14 mouse cellular contexts compared by ENCODE assay signal in the genomic region with DNA sequence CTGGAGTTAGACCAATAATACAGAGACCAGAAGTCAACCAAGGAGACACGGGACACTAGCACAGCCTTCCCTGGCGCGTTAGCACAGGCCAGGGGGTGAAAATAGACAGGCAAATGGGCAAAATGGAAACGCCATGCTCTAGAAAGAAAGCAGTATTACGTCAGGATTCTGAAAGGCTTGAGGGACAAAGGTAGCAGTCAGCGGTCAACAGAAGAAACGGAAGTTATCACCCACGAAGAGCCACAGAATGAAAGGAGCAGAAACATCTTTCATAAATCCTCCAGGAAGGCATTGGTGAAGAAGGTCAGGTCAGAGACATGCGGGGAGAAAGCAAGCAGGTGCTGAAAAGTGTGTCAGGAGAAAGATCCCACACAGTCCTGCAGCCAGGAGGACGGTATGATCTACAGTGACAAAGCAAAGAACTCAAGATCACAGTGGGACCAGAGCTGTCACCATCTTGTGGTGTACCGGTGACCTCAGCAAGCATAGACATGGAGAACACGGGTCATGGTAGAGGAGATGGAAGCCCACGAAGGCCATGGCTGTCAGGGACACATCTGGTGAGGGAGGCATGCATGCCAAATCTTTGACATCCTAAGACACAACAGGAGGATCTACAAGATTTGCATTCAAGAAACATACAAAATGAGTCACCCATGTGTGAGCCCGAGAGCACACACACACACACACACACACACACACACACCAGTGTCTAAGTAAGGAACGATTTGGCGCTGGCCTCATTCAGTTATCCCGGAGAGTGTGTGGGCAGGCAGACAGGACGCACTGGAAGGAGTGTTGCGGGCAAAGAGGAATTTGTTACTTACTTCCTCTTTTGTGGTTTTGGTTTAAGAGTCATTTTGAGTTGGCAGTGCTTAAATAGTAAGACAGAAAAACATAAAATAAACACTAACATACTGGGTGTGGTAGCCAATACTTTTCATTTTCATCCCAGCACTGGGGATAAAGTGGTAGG.
A peak's percentile ranks its signal among the peaks of the same experiment; 100 is the strongest.
DNase-seq lines count a peak whose midpoint lies in the region; ATAC-seq and TF ChIP-seq lines count a peak whose summit lies in the region.
"Had no signal": no experiment of that assay in that cellular context is flagged by ENCODE, and none has a peak within 500 bp of the region (broad histone marks: within the 10 kb centered on the region; RNA-seq: fewer than 3 reads in every experiment).

No protein-coding gene starts in this region.

- peaks cover 70% of the 10 kb centered on the region for H3K79me2 ChIP-seq in C2C12 (ENCODE audit: control insufficient read depth, insufficient read depth)

- intact Hi-C loops in gastrocnemius, postnatal 36 days (cut with DNase I) = no loop called here

- DNase-seq in liver = no peak
- no peak for DNase-seq in gastrocnemius, postnatal 36 days
- DNase-seq in cerebellum, adult 9-10 months = no peak
- DNase-seq: adrenal gland, postnatal 25 days; thymus, adult 18-20 months had no signal

- ATAC-seq in liver, embryonic 15.5 days (ENCODE audit: insufficient read depth) = no peak
- peak; percentile 87 for ATAC-seq in common myeloid progenitor, adult 5-6 weeks (replicated peaks; ENCODE audit: low read depth, poor library complexity, severe bottlenecking)
- ATAC-seq in monocyte, adult 5-6 weeks (replicated peaks; ENCODE audit: insufficient number of reproducible peaks, low FRiP score, low TSS enrichment, poor library complexity, severe bottlenecking) = peak; percentile 75
- ATAC-seq in intestine, embryonic 15.5 days = no peak

- TF ChIP-seq CTCF in C2C12 (IDR thresholded peaks at IDR 0.05; ENCODE audit: control insufficient read depth, insufficient read depth, insufficient read length) = no peak

- H3K9ac ChIP-seq in liver, embryonic 15.5 days = no peak overlapping the region
- H3K9ac ChIP-seq in intestine, embryonic 15.5 days = no peak overlapping the region
- H3K9ac ChIP-seq: hindbrain, embryonic 13.5 days; lung, embryonic 15.5 days; neural tube, embryonic 12.5 days had no signal

- no peak overlapping the region for H3K4me3 ChIP-seq in liver, embryonic 15.5 days (replicated peaks)
- H3K4me3 ChIP-seq in C2C12 (ENCODE audit: insufficient read depth, poor library complexity, severe bottlenecking) = no peak overlapping the region
- no peak overlapping the region for H3K4me3 ChIP-seq in intestine, embryonic 15.5 days (replicated peaks)
- H3K4me3 ChIP-seq: hindbrain, embryonic 13.5 days; lung, embryonic 15.5 days; neural tube, embryonic 12.5 days had no signal

- H3K27me3 ChIP-seq in liver, embryonic 15.5 days = no peaks in the 10 kb centered on the region
- H3K27me3 ChIP-seq in C2C12 (ENCODE audit: control insufficient read depth, insufficient read depth, insufficient read length) = no peaks in the 10 kb centered on the region
- no peaks in the 10 kb centered on the region for H3K27me3 ChIP-seq in intestine, embryonic 15.5 days (replicated peaks)
- H3K27me3 ChIP-seq: hindbrain, embryonic 13.5 days; lung, embryonic 15.5 days; neural tube, embryonic 12.5 days had no signal

- H3K4me2 ChIP-seq in liver, embryonic 15.5 days = peak overlapping the region; percentile 7; the same call in 1 of the 2 replicates
- no peak overlapping the region for H3K4me2 ChIP-seq in intestine, embryonic 15.5 days (replicated peaks)
- H3K4me2 ChIP-seq: hindbrain, embryonic 13.5 days; lung, embryonic 15.5 days; neural tube, embryonic 12.5 days had no signal

- 30% methylated on average over 19 of the region's 19 CpGs for WGBS in liver, embryonic 15.5 days (ENCODE audit: insufficient replicate concordance)
- 82% methylated on average over 19 of the region's 19 CpGs for WGBS in intestine, embryonic 15.5 days

- H3K79me3 ChIP-seq in C2C12 (ENCODE audit: low read depth) = peaks cover 38% of the 10 kb centered on the region

- H3K27ac ChIP-seq in liver, embryonic 15.5 days (replicated peaks) = no peak overlapping the region
- H3K27ac ChIP-seq in intestine, embryonic 15.5 days = no peak overlapping the region
- H3K27ac ChIP-seq: hindbrain, embryonic 13.5 days; kidney, postnatal 0 days; lung, embryonic 15.5 days; neural tube, embryonic 12.5 days had no signal

- H3ac ChIP-seq in C2C12 (ENCODE audit: control insufficient read depth, insufficient read length, low read depth) = no peak overlapping the region

- no peaks in the 10 kb centered on the region for H3K9me3 ChIP-seq in liver, embryonic 15.5 days (replicated peaks)
- no peaks in the 10 kb centered on the region for H3K9me3 ChIP-seq in intestine, embryonic 15.5 days
- H3K9me3 ChIP-seq: hindbrain, embryonic 13.5 days; lung, embryonic 15.5 days; neural tube, embryonic 12.5 days had no signal

- H3K4me1 ChIP-seq in liver, embryonic 15.5 days (replicated peaks) = no peaks in the 10 kb centered on the region
- H3K4me1 ChIP-seq in intestine, embryonic 15.5 days (replicated peaks) = no peaks in the 10 kb centered on the region
- H3K4me1 ChIP-seq: hindbrain, embryonic 13.5 days; neural tube, embryonic 12.5 days had no signal

- no peaks in the 10 kb centered on the region for H3K36me3 ChIP-seq in liver, embryonic 15.5 days (replicated peaks)
- H3K36me3 ChIP-seq in C2C12 (ENCODE audit: control insufficient read depth, insufficient read depth) = peaks cover 17% of the 10 kb centered on the region
- H3K36me3 ChIP-seq in intestine, embryonic 15.5 days = no peaks in the 10 kb centered on the region

TF ChIP-seq in C2C12, 6 proteins besides CTCF, POLR2A, EP300 and RAD21:
- no peak for TF ChIP-seq MYOG (IDR thresholded peaks at IDR 0.05; ENCODE audit: control insufficient read depth, extremely low read depth, insufficient read length)
- peak; percentile 47 for TF ChIP-seq MAX (IDR thresholded peaks at IDR 0.05)
- TF ChIP-seq MYOD1 (IDR thresholded peaks at IDR 0.05; ENCODE audit: control insufficient read depth, insufficient read length, low read depth) = peak; percentile 33
- TF ChIP-seq FOSL1 (IDR thresholded peaks at IDR 0.05; ENCODE audit: insufficient read depth, low read length, poor library complexity, severe bottlenecking) = peak; percentile 5
- TF ChIP-seq CEBPB (IDR thresholded peaks at IDR 0.05; ENCODE audit: low read depth) = no peak
- TF ChIP-seq USF1 (IDR thresholded peaks at IDR 0.05; ENCODE audit: low read depth) = no peak

Comparison
In these comparisons a context has a peak if more than half of its experiments do, and no peak if none do; other contexts are left out.
1. ATAC-seq: peak in common myeloid progenitor, adult 5-6 weeks (single experiment) and monocyte, adult 5-6 weeks (single experiment); none in liver, embryonic 15.5 days (single experiment) and intestine, embryonic 15.5 days (single experiment).